Mouse (Mus musculus) liver, embryonic 16.5 days (tissue): ENCODE results near the gene Syt6. TPM values are rescaled to one million over a fixed set of nuclear protein-coding genes. Genes with fewer than 3 reads are reported as not detected.
A peak's percentile ranks its signal among the peaks of the same experiment; 100 is the strongest.

Source experiments
- ATAC-seq: fragments of 200-750 bp; cut with Nextera tagmentation; 2 replicates; pipeline ENCODE4 v1.8.0; 2017; ENCODE audit warnings: low read depth, mild to moderate bottlenecking, moderate number of reproducible peaks, moderate library complexity
- H3K27ac ChIP-seq: fragments of 300-500 bp; sonication (generic); 2 replicates; pipeline ENCODE4 v1.5.1; 2014; ENCODE audit warnings: mild to moderate bottlenecking, low read length
- H3K27me3 ChIP-seq: fragments of 300-500 bp; sonication (generic); 2 replicates; pipeline ENCODE4 v1.6.1; 2014; ENCODE audit warnings: low read depth, low read length, mixed read lengths; ENCODE audit not compliant: control insufficient read depth, insufficient read depth
- H3K36me3 ChIP-seq: fragments of 300-500 bp; sonication (generic); 2 replicates; pipeline ENCODE4 v1.6.1; 2014; ENCODE audit warnings: mild to moderate bottlenecking; ENCODE audit not compliant: control insufficient read depth, insufficient read depth
- H3K4me1 ChIP-seq: fragments of 300-500 bp; sonication (generic); 2 replicates; pipeline ENCODE4 v1.6.1; 2014; ENCODE audit warnings: low read depth, low read length, mixed read lengths; ENCODE audit not compliant: control insufficient read depth
- H3K4me2 ChIP-seq: fragments of 300-500 bp; sonication (generic); 2 replicates; pipeline ENCODE4 v1.6.1; 2014; ENCODE audit warnings: low read depth, low read length, mixed read lengths
- H3K4me3 ChIP-seq: fragments of 300-500 bp; sonication (generic); 2 replicates; pipeline ENCODE4 v1.5.1; 2014; ENCODE audit warnings: low read depth, mild to moderate bottlenecking, low read length
- H3K9ac ChIP-seq: fragments of 300-500 bp; sonication (generic); 2 replicates; pipeline ENCODE4 v1.6.1; 2014; ENCODE audit warnings: low read depth, low read length
- H3K9me3 ChIP-seq: fragments of 300-500 bp; sonication (generic); replicated peaks from 2 replicates; pipeline ENCODE4 v1.6.1; 2016; ENCODE audit warnings: low read length; ENCODE audit not compliant: control insufficient read depth
- WGBS: fragments of 180-500 bp; shearing (Covaris S2); extraction: QIAGEN DNeasy Blood & Tissue Kit; methylation state at CpG from one replicate; pipeline ENCODE4 v1.1.7; 2014; ENCODE audit not compliant: insufficient replicate concordance; 5-methylcytosine and 5-hydroxymethylcytosine counted together
- polyA plus RNA-seq: library from polyadenylated mRNA; unstranded; fragments of >200 nt; fragmentation: Nextera tagmentation; extraction: Ambion mirVana; gene quantifications from 2 replicates; pipeline ENCODE4 v1.2.1, GENCODE M21; 2015

Syt6 gene
- 0.02 TPM in 1 of 2 replicates, not detected in the other for polyA plus RNA-seq

DNA sequence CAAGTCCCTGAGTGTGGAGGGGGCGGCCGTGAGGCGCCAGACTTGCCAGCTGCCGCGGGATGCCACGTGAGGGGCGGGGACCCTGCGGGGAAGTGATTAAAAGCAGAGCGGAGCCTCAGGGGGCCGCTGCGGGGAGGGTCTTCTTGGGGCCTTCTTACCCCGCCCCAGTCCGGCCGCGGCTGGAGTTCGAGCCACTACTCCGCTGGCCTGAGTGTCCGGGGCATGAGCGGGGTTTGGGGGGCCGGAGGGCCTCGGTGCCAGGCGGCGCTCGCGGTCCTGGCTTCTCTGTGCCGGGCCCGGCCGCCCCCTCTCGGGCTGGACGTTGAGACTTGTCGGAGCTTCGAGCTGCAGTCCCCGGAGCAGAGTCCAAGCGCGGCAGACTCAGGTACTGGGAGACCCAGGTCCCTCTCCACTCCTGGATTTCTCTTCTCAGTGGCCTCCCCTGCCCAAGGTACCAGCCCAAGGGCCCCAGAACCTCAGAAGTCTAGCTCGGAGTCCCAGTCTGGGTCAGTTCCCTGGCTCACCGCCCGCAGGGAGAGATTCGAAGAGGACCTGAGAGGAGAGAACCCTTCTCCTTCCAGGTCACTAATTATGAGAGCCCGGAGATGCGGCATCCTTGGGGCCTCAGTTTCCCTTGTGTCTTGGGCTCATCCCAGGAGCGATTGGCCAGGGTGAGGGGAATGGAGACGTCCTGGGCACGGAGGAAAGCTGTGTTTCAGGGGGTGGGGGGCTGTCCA lies at the start of gene Syt6:
Syt6 (plus strand) TSS at position 76 of the 737 bp plus-strand sequence.
- H3K27ac ChIP-seq: no peak within 1 kb of the TSS
- no peak for ATAC-seq
- no peaks in the 10 kb centered on the region for H3K36me3 ChIP-seq
- H3K9ac ChIP-seq: no peak within 1 kb of the TSS
- H3K4me1 ChIP-seq: no peaks in the 10 kb centered on the region; the same call in 1 of the 2 replicates
- 2% methylated on average over 44 of the region's 44 CpGs for WGBS
- peak within 1 kb of the TSS; percentile 48 for H3K4me3 ChIP-seq
- H3K4me2 ChIP-seq: peak within 1 kb of the TSS; percentile 53
- H3K27me3 ChIP-seq: peaks cover 59% of the 10 kb centered on the region
- H3K9me3 ChIP-seq: no peaks in the 10 kb centered on the region

DNA sequence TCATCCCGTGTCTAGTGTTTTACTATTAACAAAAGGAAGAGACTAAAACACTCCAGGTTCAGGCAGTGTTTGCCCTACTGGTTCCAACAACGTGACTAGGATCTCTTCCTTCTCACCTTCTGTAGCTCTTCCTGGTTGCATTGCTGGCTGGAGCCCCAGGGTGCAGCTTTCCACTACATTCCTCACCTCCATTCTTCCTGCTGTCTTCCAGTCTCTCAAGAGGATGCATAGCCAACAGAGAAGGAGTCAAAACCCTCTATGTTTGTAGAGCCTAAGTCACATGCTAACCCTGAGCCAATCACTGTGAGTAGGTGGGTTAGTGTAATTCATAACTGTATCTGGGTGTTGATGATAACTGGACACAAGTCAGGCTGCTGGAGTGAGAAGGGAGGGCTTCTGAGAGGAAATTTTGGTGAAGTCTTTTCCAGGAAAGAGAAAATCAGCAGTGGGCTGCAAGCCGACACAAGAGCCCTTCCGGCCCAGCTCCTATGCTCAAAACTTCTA lies 48.8 kb upstream of the Syt6 start:
- no peak for ATAC-seq
- 48% methylated on average over 4 of the region's 4 CpGs for WGBS
- Histone ChIP-seq H3K4me1 (no peaks in the 10 kb centered on the region), H3K4me2 (no peak overlapping the region), H3K9ac (no peak overlapping the region), H3K36me3 (no peaks in the 10 kb centered on the region), H3K27ac (no peak overlapping the region), H3K9me3 (no peaks in the 10 kb centered on the region), H3K4me3 (no peak overlapping the region), H3K27me3 (no peaks in the 10 kb centered on the region)

DNA sequence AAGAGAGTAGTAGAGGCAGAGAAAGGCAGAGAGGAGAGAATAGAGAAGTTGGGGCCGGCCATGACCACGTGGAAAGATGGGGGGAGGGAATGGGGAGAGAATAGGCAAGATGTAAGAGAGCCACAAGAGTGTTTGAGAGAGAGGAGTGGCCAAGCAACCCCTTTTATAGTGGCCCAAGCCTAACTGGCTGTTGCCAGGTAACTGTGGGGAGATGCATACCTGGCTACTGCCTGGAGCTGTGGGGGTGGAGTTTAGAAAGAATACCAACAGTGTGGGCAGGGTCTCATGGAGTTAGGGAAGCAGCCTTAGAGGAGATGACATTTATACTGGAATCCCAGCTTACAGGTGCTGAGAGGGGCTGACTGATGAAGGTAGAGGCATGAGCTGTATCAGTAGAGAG lies 48.2 kb upstream of the Syt6 start:
- Histone ChIP-seq H3K36me3 (no peaks in the 10 kb centered on the region), H3K4me1 (no peaks in the 10 kb centered on the region), H3K9me3 (no peaks in the 10 kb centered on the region), H3K4me2 (no peak overlapping the region), H3K27me3 (no peaks in the 10 kb centered on the region), H3K4me3 (no peak overlapping the region), H3K27ac (no peak overlapping the region), H3K9ac (no peak overlapping the region)
- WGBS: 9% methylated on average over 2 of the region's 2 CpGs
- no peak for ATAC-seq

DNA sequence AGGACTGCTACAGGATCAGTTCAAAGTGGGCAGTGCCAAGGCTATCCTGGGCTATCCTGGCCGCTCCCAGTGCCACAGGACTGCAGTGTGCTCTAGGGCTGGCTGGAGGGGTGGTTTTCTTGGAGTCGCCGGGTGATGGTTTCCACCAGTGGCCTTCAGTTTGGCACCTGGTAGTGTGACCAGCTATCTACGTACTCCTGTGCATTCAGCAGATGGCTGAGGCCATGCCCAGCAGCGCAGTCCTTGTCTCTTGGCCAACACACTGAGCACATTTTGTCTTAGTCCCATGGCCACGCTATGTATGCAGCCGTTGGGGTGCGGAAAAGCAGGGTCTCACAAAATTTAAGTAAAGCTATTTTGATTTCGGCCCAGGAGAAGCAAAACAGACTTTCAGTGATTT lies 41.0 kb upstream of the Syt6 start:
- Histone ChIP-seq H3K9me3 (no peaks in the 10 kb centered on the region), H3K9ac (no peak overlapping the region), H3K4me1 (no peaks in the 10 kb centered on the region), H3K27me3 (no peaks in the 10 kb centered on the region), H3K4me2 (no peak overlapping the region), H3K36me3 (no peaks in the 10 kb centered on the region), H3K27ac (no peak overlapping the region), H3K4me3 (no peak overlapping the region)
- 77% methylated on average over 9 of the region's 9 CpGs for WGBS
- ATAC-seq: no peak

DNA sequence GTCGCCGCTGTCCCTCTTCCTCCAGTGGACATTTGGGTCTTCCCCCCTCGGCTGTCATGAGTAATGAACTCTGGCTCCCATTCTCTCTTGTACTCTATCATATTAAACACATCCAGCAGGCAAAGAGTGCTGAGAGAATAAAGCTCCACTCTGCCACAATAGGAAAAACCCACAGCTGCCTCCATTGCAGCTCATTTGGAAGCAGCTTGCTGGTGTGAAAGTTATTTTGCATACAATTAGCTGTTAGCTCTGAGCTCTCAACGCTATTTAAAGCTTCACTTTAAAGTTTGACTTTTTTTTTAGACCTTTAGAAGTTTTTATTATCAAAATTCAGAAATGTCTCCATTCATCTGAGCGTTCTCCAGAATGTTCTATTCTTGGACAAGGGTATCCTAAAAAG lies 39.8 kb upstream of the Syt6 start:
- no peaks in the 10 kb centered on the region for H3K4me1 ChIP-seq
- ATAC-seq: no peak
- H3K9ac ChIP-seq: no peak overlapping the region
- no peaks in the 10 kb centered on the region for H3K27me3 ChIP-seq
- H3K36me3 ChIP-seq: no peaks in the 10 kb centered on the region
- no peak overlapping the region for H3K27ac ChIP-seq
- 40% methylated on average over 5 of the region's 5 CpGs for WGBS
- H3K9me3 ChIP-seq: no peaks in the 10 kb centered on the region
- H3K4me3 ChIP-seq: no peak overlapping the region
- no peak overlapping the region for H3K4me2 ChIP-seq

DNA sequence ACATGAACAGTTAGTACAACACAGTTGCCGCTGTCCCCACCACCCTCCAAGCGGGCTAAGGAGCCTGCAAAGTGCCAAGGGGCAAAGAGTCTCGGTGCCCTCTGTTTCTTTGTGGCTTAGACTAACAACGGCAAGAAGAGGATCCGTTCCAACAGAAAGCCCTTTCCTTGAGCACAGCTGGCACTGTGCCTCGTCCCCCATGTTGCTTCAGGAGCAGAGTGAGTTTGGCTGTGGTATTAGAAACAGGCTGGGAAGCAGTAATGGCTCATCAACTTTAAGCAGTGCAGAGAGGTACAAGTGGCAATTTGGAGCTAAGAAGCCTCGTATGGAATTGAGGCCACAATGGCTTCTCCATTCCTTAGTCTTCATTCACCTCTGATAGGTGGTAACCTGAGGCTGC lies 35.9 kb upstream of the Syt6 start:
- Histone ChIP-seq H3K4me3 (no peak overlapping the region), H3K4me2 (no peak overlapping the region), H3K9ac (no peak overlapping the region), H3K27ac (no peak overlapping the region), H3K36me3 (no peaks in the 10 kb centered on the region), H3K27me3 (no peaks in the 10 kb centered on the region), H3K4me1 (no peaks in the 10 kb centered on the region), H3K9me3 (peaks cover 2% of the 10 kb centered on the region; the same call in 1 of the 2 replicates)
- 59% methylated on average over 7 of the region's 7 CpGs for WGBS
- no peak for ATAC-seq

DNA sequence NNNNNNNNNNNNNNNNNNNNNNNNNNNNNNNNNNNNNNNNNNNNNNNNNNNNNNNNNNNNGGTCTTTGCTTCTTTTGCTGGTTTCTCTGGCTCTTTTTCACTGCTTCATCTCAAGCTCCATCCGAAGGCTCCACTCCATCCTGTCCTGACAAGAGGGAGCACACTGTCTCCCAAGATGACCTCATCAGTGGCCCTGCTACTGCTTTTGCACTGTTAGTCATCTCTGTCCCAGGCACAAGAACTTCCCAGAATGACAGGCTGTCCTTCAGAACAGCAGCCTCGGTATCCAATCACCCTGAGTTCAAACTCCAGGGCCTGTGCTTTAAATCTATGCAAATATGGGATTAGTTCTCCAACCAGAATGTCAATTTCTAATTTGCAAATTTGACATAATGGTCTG lies 28.9 kb upstream of the Syt6 start:
- no peaks in the 10 kb centered on the region for H3K27me3 ChIP-seq
- H3K4me2 ChIP-seq: no peak overlapping the region
- ATAC-seq: no peak
- H3K4me1 ChIP-seq: no peaks in the 10 kb centered on the region; the same call in 1 of the 2 replicates
- 18% methylated on average over 2 of the region's 2 CpGs for WGBS
- H3K27ac ChIP-seq: no peak overlapping the region
- H3K9ac ChIP-seq: no peak overlapping the region
- H3K4me3 ChIP-seq: no peak overlapping the region
- H3K9me3 ChIP-seq: peaks cover 2% of the 10 kb centered on the region; the same call in 1 of the 2 replicates
- H3K36me3 ChIP-seq: no peaks in the 10 kb centered on the region

DNA sequence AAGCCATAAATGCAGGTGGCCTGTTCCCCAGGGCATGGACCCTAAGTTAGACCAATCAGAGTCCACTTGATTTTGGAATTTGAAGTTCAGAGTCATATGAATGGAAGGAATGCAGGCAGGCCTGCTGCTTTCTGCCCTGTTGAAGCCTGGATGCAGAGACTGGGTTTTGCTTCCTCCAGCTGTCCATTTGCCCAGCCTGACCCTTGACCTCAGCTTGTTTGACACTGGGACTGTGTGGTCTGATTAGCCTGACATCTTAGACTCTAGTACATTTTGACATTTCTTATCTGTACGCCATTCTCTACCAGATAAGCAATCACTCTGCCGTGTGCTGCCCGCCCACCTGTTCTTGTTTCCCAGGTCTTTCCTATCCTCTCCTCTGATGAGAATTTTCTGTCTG lies 28.4 kb upstream of the Syt6 start:
- no peaks in the 10 kb centered on the region for H3K36me3 ChIP-seq
- no peak for ATAC-seq
- no peaks in the 10 kb centered on the region for H3K27me3 ChIP-seq
- H3K4me2 ChIP-seq: no peak overlapping the region
- H3K4me1 ChIP-seq: no peaks in the 10 kb centered on the region; the same call in 1 of the 2 replicates
- no peak overlapping the region for H3K27ac ChIP-seq
- 38% methylated on average over 3 of the region's 3 CpGs for WGBS
- no peaks in the 10 kb centered on the region; the same call in 1 of the 2 replicates for H3K9me3 ChIP-seq
- no peak overlapping the region for H3K4me3 ChIP-seq
- H3K9ac ChIP-seq: no peak overlapping the region

DNA sequence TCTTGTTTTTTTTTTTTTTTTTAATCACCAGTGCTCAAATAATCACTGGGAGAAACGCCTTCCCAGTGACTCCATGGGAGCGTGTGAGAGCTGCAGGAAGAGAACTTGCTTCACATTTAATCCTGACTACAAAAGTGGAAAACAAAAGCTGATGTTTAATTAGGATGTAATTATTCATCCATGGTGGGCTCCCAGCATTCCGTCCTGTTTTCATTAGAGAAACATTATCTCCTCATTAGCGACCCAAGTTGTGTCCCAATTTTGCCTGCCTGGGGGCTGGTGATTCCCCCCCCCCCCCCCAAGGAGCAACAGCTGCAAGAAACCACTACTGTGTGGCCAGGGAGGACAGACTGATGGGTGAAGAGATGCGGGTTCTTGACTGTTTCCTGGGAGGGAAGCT lies 24.8 kb upstream of the Syt6 start:
- no peak for ATAC-seq
- H3K9me3 ChIP-seq: no peaks in the 10 kb centered on the region
- WGBS: 58% methylated on average over 5 of the region's 5 CpGs
- no peaks in the 10 kb centered on the region for H3K27me3 ChIP-seq
- H3K4me1 ChIP-seq: no peaks in the 10 kb centered on the region; the same call in 1 of the 2 replicates
- H3K4me2 ChIP-seq: no peak overlapping the region
- no peaks in the 10 kb centered on the region for H3K36me3 ChIP-seq
- H3K27ac ChIP-seq: no peak overlapping the region
- H3K9ac ChIP-seq: no peak overlapping the region
- H3K4me3 ChIP-seq: no peak overlapping the region
